Mouse (Mus musculus) CD4-positive, CD25-positive, alpha-beta regulatory T cell, adult 9 weeks (primary cell): ENCODE data around the gene Plek. TPM values are rescaled to one million over a fixed set of nuclear protein-coding genes. Genes with fewer than 3 reads are reported as not detected.

ENCODE experiments used
- polyA plus RNA-seq: library from polyadenylated mRNA; unstranded; fragments of 100-300 nt; shearing (Covaris generic); gene quantifications from one replicate; pipeline ENCODE4 v1.2.1, GENCODE M21; 2017

The Plek gene
- 4.2 TPM for polyA plus RNA-seq

DNA sequence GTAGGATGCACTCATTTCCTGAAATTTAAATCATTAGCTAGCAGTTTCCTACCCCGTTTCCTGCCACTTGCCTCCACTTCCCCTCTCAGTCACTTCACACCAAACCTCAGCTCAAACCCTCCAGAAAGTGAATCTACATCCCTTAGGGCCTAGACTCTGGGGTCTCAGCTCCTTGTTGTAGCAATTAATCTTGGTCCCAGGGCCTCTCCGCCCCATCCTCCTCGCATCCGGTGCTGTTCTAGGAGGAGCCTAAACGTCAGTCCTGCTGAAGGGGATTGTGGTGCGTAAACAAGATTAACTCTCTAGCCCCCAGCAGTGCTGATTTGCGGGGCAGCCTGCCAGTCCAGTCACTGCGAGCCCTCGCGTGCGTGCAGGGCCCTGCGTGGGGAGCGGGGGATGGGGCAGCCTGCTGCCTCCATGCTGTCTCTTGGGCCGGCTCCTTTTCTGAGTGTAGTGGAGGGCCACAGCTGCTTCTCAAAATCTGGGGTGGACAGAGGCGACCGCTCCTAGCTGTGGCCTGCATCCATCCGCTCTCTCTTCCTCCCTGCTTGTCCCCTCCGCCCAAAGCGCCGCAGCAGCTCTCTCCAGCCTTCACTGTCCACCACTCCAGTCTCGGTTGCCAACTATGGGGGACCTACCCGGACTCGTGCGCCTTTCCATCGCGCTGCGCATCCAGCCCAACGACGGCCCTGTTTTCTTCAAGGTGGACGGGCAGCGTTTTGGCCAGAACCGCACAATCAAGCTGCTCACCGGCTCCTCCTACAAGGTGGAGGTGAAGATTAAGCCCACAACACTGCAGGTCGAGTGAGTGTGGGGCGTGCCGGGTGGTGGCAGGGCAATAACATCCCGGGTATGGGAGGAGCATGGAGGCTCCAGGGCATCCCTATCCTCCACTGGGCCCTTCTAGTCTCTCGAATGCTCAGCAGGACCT lies at the start of gene Plek, which contains the start of gene Cnrip1:
Gene Plek, minus strand, starts transcription at position 837 of the 931 bp plus-strand sequence.
Gene Cnrip1, plus strand, starts transcription at position 42 of the 931 bp plus-strand sequence.

DNA sequence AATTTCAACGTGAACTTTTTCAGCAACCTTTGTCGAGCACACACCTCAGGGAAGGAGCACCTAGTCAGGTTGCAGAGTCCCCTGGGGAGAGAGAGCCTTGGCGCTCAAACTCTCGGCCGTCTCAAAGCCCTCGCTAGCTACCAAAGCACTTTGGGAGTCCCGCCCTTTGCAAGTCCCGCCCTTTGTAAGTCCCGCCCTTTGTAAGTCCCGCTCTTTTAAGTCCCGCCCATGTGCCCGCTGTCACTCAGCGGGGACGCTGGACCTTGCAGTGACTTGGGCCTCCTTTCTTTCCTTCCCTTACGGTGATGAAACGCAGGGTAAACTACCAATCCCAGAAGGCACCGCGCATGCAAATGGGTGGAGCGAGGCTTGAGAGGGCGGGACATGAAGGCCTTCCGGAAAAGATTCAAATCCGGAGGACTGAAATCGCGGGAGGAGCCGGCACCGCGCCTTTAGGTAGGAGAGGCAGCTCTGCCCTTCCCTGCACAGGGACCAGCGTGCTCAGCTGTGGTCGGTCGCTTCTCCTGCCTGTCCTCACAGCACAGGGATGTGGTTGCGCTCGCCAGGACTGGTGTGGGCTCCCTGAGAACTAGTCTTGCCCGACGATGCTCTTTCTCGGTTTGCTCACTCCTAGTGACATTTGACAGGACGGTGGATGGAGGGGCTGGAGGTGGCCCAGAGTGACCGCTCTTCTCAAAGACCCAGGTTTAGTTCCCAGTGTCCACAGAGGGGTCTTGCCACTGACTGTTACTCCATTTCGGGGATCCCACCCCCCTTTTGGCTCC lies 101.0 kb downstream of the Plek start, which contains the start of gene Fbxo48:
Gene Fbxo48, plus strand, starts transcription at position 400 of the 785 bp plus-strand sequence.

Other genes with a start within 250 kb of the Plek start
- gene Fbxo48, start 101.0 kb downstream of the Plek start, polyA plus RNA-seq, result 0.67 TPM
- gene Cnrip1, start 795 bp downstream of the Plek start, polyA plus RNA-seq, result 10.0 TPM
- gene Ppp3r1, start 106.9 kb upstream of the Plek start, polyA plus RNA-seq, result 23.9 TPM
- gene Wdr92, start 129.7 kb upstream of the Plek start, polyA plus RNA-seq, result 35.7 TPM
- 43.9 TPM for gene Pno1, start 159.2 kb upstream of the Plek start, polyA plus RNA-seq
- gene C1d, start 205.2 kb upstream of the Plek start, polyA plus RNA-seq, result 68.8 TPM